Mouse (Mus musculus): ENCODE results near the gene Cfap61.

- TF ChIP-seq CTCF (IDR thresholded peaks at IDR 0.05; ENCODE audit: low read depth) = no peak
- TF ChIP-seq EP300 (IDR thresholded peaks at IDR 0.05; ENCODE audit: low read depth) = no peak
Measured at GRCm38 (mm10) chr2:145893756-145894155, 40.8 kb upstream of the Cfap61 start.
